Mouse (Mus musculus) c-Kit-positive CD71-negative TER-119-negative erythroid progenitor cells, embryonic 14.5 days (primary cell): Measurements from ENCODE around the gene Pdia5.

Source experiments
- DNase-seq: peaks from one replicate; pipeline ENCODE4 v3.0.0-alpha.2; 2013; ENCODE audit warnings: low read depth

Gene Pdia5

GRCm38 (mm10) chr16:35357449-35357848 lies 133.2 kb downstream of the Pdia5 start:
- no peak for DNase-seq
